Mouse (Mus musculus): ENCODE data around the gene Fam71b. TPM values are rescaled to one million over a fixed set of nuclear protein-coding genes. Genes with fewer than 3 reads are reported as not detected.

Fam71b gene
- polyA plus RNA-seq, 1 experiment from 2014 or later = not detected

DNA sequence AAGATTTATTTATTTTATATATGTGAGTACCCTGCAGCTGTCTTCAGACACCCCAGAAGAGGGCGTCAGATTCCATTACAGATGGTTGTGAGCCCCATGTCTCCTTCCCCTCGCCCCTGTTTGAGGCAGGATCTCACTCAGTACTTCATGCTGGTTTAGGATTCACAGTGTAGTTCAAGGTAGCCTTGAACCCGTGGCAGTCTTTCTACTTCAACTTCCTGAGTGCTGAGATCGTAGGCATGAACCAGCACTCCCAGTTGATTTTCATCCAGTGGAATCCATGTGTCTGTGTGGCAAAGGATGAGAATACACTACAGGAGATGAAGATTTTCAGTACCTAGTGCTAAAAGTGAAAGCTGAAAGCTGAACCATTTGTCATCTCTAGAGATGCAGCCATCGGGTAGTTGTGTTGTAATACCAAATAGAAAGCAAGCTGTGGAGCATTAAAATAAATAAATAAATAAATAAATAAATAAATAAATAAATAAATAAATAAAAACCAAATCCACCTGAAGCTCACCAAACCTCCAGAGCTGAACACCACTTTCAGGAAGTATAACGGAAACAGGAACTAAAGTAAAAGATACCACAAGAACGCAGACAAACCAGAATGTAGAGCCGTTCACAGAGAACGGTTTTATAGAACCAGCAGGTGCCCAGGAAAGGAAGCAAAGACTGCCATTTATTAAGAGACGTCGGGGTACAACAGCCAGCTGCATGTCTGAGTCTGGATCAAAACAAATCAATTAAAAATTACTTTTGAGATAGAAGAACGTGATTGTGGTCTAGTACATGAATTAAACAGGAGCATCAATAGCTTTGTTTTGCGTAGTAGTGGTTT is 51.5 kb downstream of the Fam71b start:
- DNase-seq (ENCODE audit: low spot score) = no peak
- 81% methylated on average over 13 of the region's 13 CpGs for WGBS

DNA sequence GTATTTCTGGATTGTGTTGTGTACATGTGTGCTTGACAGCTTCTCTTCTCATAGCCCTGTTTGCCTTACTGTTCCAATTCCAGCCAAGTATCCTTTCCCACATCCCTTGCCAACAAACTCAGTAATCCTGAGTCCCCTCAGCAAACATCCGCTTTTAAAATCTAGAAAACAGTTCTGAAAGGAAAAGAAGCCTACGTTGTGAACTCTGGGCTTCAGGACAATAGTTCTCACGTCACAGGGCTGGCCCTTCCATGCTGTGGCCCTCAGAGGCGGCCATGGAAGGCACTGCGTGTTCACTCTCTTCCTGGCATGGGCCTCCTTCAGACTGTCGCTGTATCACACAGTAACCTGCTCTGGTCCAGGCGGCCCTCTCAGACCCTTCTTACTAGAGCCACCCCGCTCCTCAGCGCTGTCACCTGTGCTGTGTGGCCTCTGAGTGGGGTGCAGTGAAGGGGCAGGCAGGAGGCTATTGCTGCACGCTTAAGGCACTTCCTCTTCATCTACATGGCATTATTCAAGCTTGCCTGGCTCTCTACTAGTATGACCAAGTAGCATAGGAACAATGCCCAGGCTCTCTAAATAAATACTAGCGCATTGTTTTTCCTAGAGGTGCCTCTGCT is 53.2 kb downstream of the Fam71b start:
- Histone ChIP-seq H3K4me2 (ENCODE audit: low read depth) (no peak overlapping the region), H3K4me3 (ENCODE audit: low read depth, low read length) (no peak overlapping the region), H3K4me1 (ENCODE audit: control insufficient read depth, insufficient read depth, low read length) (no peaks in the 10 kb centered on the region), H3K9me3 (ENCODE audit: control insufficient read depth, low read length) (no peaks in the 10 kb centered on the region), H3K27ac (ENCODE audit: low read depth, low read length) (no peak overlapping the region), H3K9ac (ENCODE audit: low read length) (no peak overlapping the region), H3K27me3 (ENCODE audit: control insufficient read depth, insufficient read depth, low read length) (no peaks in the 10 kb centered on the region), H3K36me3 (ENCODE audit: control insufficient read depth, insufficient read depth, low read length) (no peaks in the 10 kb centered on the region)
- WGBS = 88% methylated on average over 11 of the region's 11 CpGs
- DNase-seq (ENCODE audit: low spot score) (no peak), ATAC-seq (ENCODE audit: insufficient read depth, low FRiP score, low TSS enrichment) (no peak)

More for the DNA sequence above, 51.5 kb downstream of the Fam71b start:
- Histone ChIP-seq H3K27me3 (ENCODE audit: control insufficient read depth, insufficient read depth, low read length) (no peaks in the 10 kb centered on the region), H3K9me3 (ENCODE audit: control insufficient read depth, low read length) (no peaks in the 10 kb centered on the region), H3K4me3 (ENCODE audit: low read depth, low read length) (no peak overlapping the region), H3K9ac (ENCODE audit: low read length) (no peak overlapping the region), H3K4me2 (ENCODE audit: low read depth) (no peak overlapping the region), H3K27ac (ENCODE audit: low read depth, low read length) (no peak overlapping the region), H3K36me3 (ENCODE audit: control insufficient read depth, insufficient read depth, low read length) (no peaks in the 10 kb centered on the region), H3K4me1 (ENCODE audit: control insufficient read depth, insufficient read depth, low read length) (no peaks in the 10 kb centered on the region)
- no peak for ATAC-seq (ENCODE audit: insufficient read depth, low FRiP score, low TSS enrichment)

- ATAC-seq (ENCODE audit: insufficient read depth, low FRiP score, low TSS enrichment) = no peak
- no peaks in the 10 kb centered on the region for H3K36me3 ChIP-seq (ENCODE audit: control insufficient read depth, insufficient read depth, low read length)
- no peak within 1 kb of the TSS for H3K27ac ChIP-seq (ENCODE audit: low read depth, low read length)
- DNase-seq (ENCODE audit: low spot score) = no peak
- no peaks in the 10 kb centered on the region for H3K9me3 ChIP-seq (ENCODE audit: control insufficient read depth, low read length)
- H3K4me2 ChIP-seq (ENCODE audit: low read depth) = no peak within 1 kb of the TSS
- no peaks in the 10 kb centered on the region for H3K4me1 ChIP-seq (ENCODE audit: control insufficient read depth, insufficient read depth, low read length)
- H3K9ac ChIP-seq (ENCODE audit: low read length) = no peak within 1 kb of the TSS
- 77% methylated on average over 6 of the region's 6 CpGs for WGBS
- H3K27me3 ChIP-seq (ENCODE audit: control insufficient read depth, insufficient read depth, low read length) = no peaks in the 10 kb centered on the region
- no peak within 1 kb of the TSS for H3K4me3 ChIP-seq (ENCODE audit: low read depth, low read length)
These were observed 58.2 kb downstream of the Fam71b start, which contains the start of gene Havcr2 for GRCm38 (mm10) chr11:46454453-46455045. Gene Havcr2, plus strand, starts transcription at chr11:46454935.

Other genes with a start within 250 kb of the Fam71b start
- 0.64 and 0.69 TPM in 2 replicates for gene Nipal4, start 230.1 kb upstream of the Fam71b start, polyA plus RNA-seq (2014; fragmentation: Nextera tagmentation; extraction: Ambion mirVana)
- 0.50 and 0.54 TPM in 2 replicates for gene Fndc9, start 161.0 kb upstream of the Fam71b start, polyA plus RNA-seq (2014; fragmentation: Nextera tagmentation; extraction: Ambion mirVana)
- 55.8 and 66.4 TPM in 2 replicates for gene Cyfip2, start 83.7 kb upstream of the Fam71b start, polyA plus RNA-seq (2014; fragmentation: Nextera tagmentation; extraction: Ambion mirVana)
- not detected in 2 replicates for gene Itk, start 7.0 kb upstream of the Fam71b start, polyA plus RNA-seq (2014; fragmentation: Nextera tagmentation; extraction: Ambion mirVana)
- 87.4 and 94.7 TPM in 2 replicates for gene Med7, start 40.4 kb downstream of the Fam71b start, polyA plus RNA-seq (2014; fragmentation: Nextera tagmentation; extraction: Ambion mirVana)
- gene Havcr2, start 58.4 kb downstream of the Fam71b start, polyA plus RNA-seq (2014; fragmentation: Nextera tagmentation; extraction: Ambion mirVana) = 0.27 TPM in 1 of 2 replicates, not detected in the other
- not detected in 2 replicates for gene Gm12169, start 127.7 kb downstream of the Fam71b start, polyA plus RNA-seq (2014; fragmentation: Nextera tagmentation; extraction: Ambion mirVana)
- gene BC053393, start 175.0 kb downstream of the Fam71b start, polyA plus RNA-seq (2014; fragmentation: Nextera tagmentation; extraction: Ambion mirVana) = not detected in 2 replicates
- gene Dppa1, start 232.7 kb downstream of the Fam71b start, polyA plus RNA-seq (2014; fragmentation: Nextera tagmentation; extraction: Ambion mirVana) = not detected in 2 replicates